Mouse (Mus musculus) lung, postnatal 0 days (tissue): ENCODE measurements around the gene Dag1.

Experiments used
- CTCF ChIP-seq: IDR thresholded peaks from 2 replicates; pipeline ENCODE4 v1.5.1; 2016; ENCODE audit warnings: antibody characterized with exemption, mild to moderate bottlenecking
- EP300 ChIP-seq: IDR thresholded peaks from 2 replicates; pipeline ENCODE4 v1.6.1; 2016; ENCODE audit warnings: antibody characterized with exemption, mild to moderate bottlenecking, control low read depth

GRCm38 (mm10) chr9:108264191-108264921, 598 bp upstream of the Dag1 start:
- TF ChIP-seq CTCF = no peak
- peak; percentile 77 for TF ChIP-seq EP300
